Mouse (Mus musculus) activated CD4-positive, CD25-positive, alpha-beta regulatory T cell, adult 9 weeks (primary cell): Measurements from ENCODE around the gene N4bp2l2. TPM values are rescaled to one million over a fixed set of nuclear protein-coding genes. Genes with fewer than 3 reads are reported as not detected.

ENCODE experiments used
- polyA plus RNA-seq: library from polyadenylated mRNA; unstranded; fragments of 100-300 nt; shearing (Covaris generic); gene quantifications from one replicate; pipeline ENCODE4 v1.2.1, GENCODE M21; 2017

The N4bp2l2 gene
- 95.3 TPM for polyA plus RNA-seq

DNA sequence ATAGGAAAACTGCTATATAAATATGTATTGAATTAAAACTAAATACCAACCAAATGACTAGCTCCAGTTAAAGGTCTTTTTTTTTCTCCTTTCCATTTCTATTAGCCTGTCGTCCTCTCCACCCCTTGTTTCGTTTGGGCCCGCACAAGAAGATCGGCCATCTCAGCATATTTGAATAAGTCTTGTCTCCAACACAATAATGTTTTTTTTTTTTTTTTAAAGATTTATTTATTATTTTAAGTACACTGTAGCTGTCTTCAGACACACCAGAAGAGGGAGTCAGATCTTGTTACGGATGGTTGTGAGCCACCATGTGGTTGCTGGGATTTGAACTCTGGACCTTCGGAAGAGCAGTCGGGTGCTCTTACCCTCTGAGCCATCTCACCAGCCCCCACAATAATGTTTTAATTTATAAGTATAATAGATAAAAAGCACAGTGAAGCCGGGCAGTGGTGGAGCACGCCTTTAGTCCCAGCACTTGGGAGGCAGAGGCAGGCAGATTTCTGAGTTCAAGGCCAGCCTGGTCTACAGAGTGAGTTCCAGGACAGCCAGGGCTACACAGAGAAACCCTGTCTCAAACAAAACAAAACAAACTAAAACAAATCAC is at the start of gene N4bp2l2:
TSS of gene N4bp2l2 (minus strand) at position 51 of the 607 bp plus-strand sequence.

GRCm38 (mm10) chr5:150673153-150673835 is 7.3 kb upstream of the N4bp2l2 start, which contains the start of gene Pds5b:
Pds5b (plus strand) TSS chr5:150673739.

GRCm38 (mm10) chr5:150597088-150597487 is 68.9 kb downstream of the N4bp2l2 start, which contains the start of gene N4bp2l1:
N4bp2l1 (minus strand) TSS chr5:150597188.

Other genes starting within 250 kb of the N4bp2l2 start
- gene Zar1l, start 148.0 kb downstream of the N4bp2l2 start, polyA plus RNA-seq: not detected
- 6.2 TPM for gene Brca2, start 143.6 kb downstream of the N4bp2l2 start, polyA plus RNA-seq
- 119 TPM for gene N4bp2l1, start 69.0 kb downstream of the N4bp2l2 start, polyA plus RNA-seq
- 37.0 TPM for gene Pds5b, start 7.6 kb upstream of the N4bp2l2 start, polyA plus RNA-seq